Mouse (Mus musculus) embryonic facial prominence, embryonic 10.5 days (tissue): Measurements from ENCODE around the gene Pqbp1. TPM values are rescaled to one million over a fixed set of nuclear protein-coding genes. Genes with fewer than 3 reads are reported as not detected.
A peak's percentile ranks its signal among the peaks of the same experiment; 100 is the strongest.

Source experiments
- DNase-seq: peaks from one replicate; pipeline ENCODE4 v3.0.0-alpha.2; 2017; ENCODE audit warnings: low spot score
- H3K27ac ChIP-seq: fragments of 300-500 bp; sonication (generic); replicated peaks from 2 replicates; pipeline ENCODE4 v1.5.1; 2016; ENCODE audit warnings: mild to moderate bottlenecking
- H3K27me3 ChIP-seq: fragments of 300-500 bp; sonication (generic); replicated peaks from 2 replicates; pipeline ENCODE4 v1.6.1; 2016; ENCODE audit warnings: low read depth, mild to moderate bottlenecking; ENCODE audit not compliant: poor library complexity, severe bottlenecking
- H3K36me3 ChIP-seq: fragments of 300-500 bp; sonication (generic); replicated peaks from 2 replicates; pipeline ENCODE4 v1.6.1; 2016; ENCODE audit warnings: mild to moderate bottlenecking, moderate library complexity
- H3K4me1 ChIP-seq: fragments of 300-500 bp; sonication (generic); 2 replicates; pipeline ENCODE4 v1.6.1; 2016
- H3K4me3 ChIP-seq: fragments of 300-500 bp; sonication (generic); 2 replicates; pipeline ENCODE4 v1.5.1; 2016; ENCODE audit warnings: mild to moderate bottlenecking, moderate library complexity
- H3K9me3 ChIP-seq: fragments of 300-500 bp; sonication (generic); 2 replicates; pipeline ENCODE4 v1.6.1; 2016; ENCODE audit warnings: mild to moderate bottlenecking
- WGBS: fragments of 180-500 bp; shearing (Covaris S2); methylation state at CpG from one replicate; pipeline ENCODE4 v1.1.7; 2016; 5-methylcytosine and 5-hydroxymethylcytosine counted together
- polyA plus RNA-seq: library from polyadenylated mRNA; unstranded; fragments of >200 nt; fragmentation: Nextera tagmentation; extraction: Ambion mirVana; gene quantifications from 2 replicates; pipeline ENCODE4 v1.2.1, GENCODE M21; 2016

Gene Pqbp1
- polyA plus RNA-seq, 1 experiment from 2014 or later = 132 TPM

GRCm38 (mm10) chrX:7869826-7870225, 29.2 kb downstream of the Pqbp1 start:
- no peak overlapping the region for H3K27ac ChIP-seq
- no peaks in the 10 kb centered on the region for H3K4me1 ChIP-seq
- DNase-seq = no peak
- peaks cover 50% of the 10 kb centered on the region for H3K36me3 ChIP-seq
- H3K27me3 ChIP-seq = no peaks in the 10 kb centered on the region
- 45% methylated on average over 3 of the region's 3 CpGs for WGBS
- H3K9me3 ChIP-seq = peaks cover 5% of the 10 kb centered on the region
- H3K4me3 ChIP-seq = no peak overlapping the region

- DNase-seq = no peak
- Histone ChIP-seq H3K9me3 (peaks cover 3% of the 10 kb centered on the region), H3K4me1 (no peaks in the 10 kb centered on the region), H3K4me3 (no peak overlapping the region), H3K27me3 (no peaks in the 10 kb centered on the region), H3K36me3 (peaks cover 38% of the 10 kb centered on the region), H3K27ac (no peak overlapping the region)
- WGBS = 39% methylated on average over 2 of the region's 2 CpGs
Measured at GRCm38 (mm10) chrX:7868506-7868905, 30.6 kb downstream of the Pqbp1 start.

DNA sequence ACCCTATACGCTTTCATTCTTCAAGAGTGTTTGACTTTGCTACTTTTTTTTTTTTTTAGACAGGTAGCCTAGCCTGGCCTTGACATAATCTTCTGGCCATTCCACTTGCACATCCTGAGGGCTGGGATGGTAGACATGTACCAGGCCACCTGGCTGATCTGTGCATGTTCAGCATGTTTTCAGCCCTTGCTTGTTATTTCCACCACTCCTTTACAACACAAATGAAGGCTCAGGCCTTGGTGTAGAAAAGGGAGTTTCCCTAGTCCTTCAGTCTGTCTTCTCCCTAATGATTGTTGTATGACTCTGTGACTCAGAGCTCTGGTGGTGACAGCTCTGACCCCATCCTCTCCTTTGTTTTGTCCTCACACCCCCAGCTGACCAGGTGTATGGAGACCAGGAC, 31.9 kb downstream of the Pqbp1 start:
- Histone ChIP-seq H3K27me3 (no peaks in the 10 kb centered on the region), H3K9me3 (no peaks in the 10 kb centered on the region), H3K4me3 (no peak overlapping the region), H3K36me3 (peaks cover 24% of the 10 kb centered on the region), H3K27ac (no peak overlapping the region), H3K4me1 (no peaks in the 10 kb centered on the region)
- 92% methylated on average over 1 of the region's 1 CpGs for WGBS
- no peak for DNase-seq

- 72% methylated on average over 2 of the region's 2 CpGs for WGBS
- Histone ChIP-seq H3K36me3 (peaks cover 16% of the 10 kb centered on the region), H3K4me3 (no peak overlapping the region), H3K27ac (no peak overlapping the region), H3K9me3 (no peaks in the 10 kb centered on the region), H3K4me1 (no peaks in the 10 kb centered on the region), H3K27me3 (no peaks in the 10 kb centered on the region)
- DNase-seq = no peak
Measured at GRCm38 (mm10) chrX:7865786-7866185, 33.3 kb downstream of the Pqbp1 start.

GRCm38 (mm10) chrX:7865343-7865742, 33.7 kb downstream of the Pqbp1 start:
- Histone ChIP-seq H3K36me3 (peaks cover 19% of the 10 kb centered on the region), H3K27me3 (no peaks in the 10 kb centered on the region), H3K4me1 (no peaks in the 10 kb centered on the region), H3K4me3 (no peak overlapping the region), H3K27ac (no peak overlapping the region), H3K9me3 (no peaks in the 10 kb centered on the region)
- DNase-seq = no peak
- 76% methylated on average over 2 of the region's 2 CpGs for WGBS

DNA sequence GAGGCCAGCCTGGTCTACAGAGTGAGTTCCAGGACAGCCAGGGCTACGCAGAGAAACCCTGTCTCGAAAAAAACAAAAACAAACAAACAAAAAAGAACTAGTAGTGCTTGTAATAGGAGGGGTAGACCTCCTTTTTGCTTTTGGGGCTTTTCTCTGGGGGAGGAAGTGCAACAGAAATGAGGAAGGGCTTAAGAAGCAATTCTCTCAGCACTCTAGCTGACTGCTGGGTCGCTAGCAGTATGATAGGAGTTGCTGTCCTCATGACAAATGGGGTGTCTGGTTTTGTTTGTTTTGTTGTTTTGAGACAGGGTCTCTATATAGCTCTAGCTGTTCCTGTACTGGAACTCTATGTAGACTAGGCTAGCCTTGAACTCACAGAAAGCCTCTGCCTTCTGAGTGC, 34.5 kb downstream of the Pqbp1 start:
- 86% methylated on average over 3 of the region's 3 CpGs for WGBS

DNA sequence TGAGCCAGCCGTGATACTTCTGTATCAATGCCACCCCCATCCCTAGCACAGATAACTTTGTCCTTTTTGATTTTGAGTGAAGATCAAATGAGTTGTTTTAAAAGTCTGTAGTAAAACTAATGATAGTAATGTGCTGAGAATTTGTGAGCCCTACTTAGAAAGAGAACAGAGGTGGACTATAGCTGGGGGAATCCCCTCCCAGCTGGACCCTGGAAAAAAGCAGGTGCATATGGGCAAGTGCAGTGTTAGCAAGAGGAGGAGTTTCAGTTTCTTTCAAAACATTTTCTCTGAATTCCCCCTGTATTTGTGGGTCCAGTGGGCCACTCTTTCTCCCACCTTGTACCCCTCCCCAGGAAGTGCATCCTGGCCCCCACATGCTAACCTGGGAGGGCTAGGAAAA, 35.9 kb downstream of the Pqbp1 start:
- no peaks in the 10 kb centered on the region for H3K9me3 ChIP-seq
- H3K4me1 ChIP-seq = no peaks in the 10 kb centered on the region
- no peak for DNase-seq
- no peak overlapping the region for H3K27ac ChIP-seq
- H3K27me3 ChIP-seq = no peaks in the 10 kb centered on the region
- H3K4me3 ChIP-seq = no peak overlapping the region
- WGBS = 83% methylated on average over 1 of the region's 1 CpGs
- H3K36me3 ChIP-seq = peaks cover 32% of the 10 kb centered on the region

More for the DNA sequence above, 34.5 kb downstream of the Pqbp1 start:
- no peaks in the 10 kb centered on the region for H3K4me1 ChIP-seq
- no peak overlapping the region for H3K4me3 ChIP-seq
- DNase-seq = no peak
- no peaks in the 10 kb centered on the region for H3K27me3 ChIP-seq
- peaks cover 24% of the 10 kb centered on the region for H3K36me3 ChIP-seq
- H3K9me3 ChIP-seq = no peaks in the 10 kb centered on the region
- no peak overlapping the region for H3K27ac ChIP-seq

- H3K27me3 ChIP-seq = no peaks in the 10 kb centered on the region
- H3K4me3 ChIP-seq = no peak overlapping the region
- H3K36me3 ChIP-seq = peaks cover 36% of the 10 kb centered on the region
- no peaks in the 10 kb centered on the region for H3K9me3 ChIP-seq
- DNase-seq = no peak
- WGBS = 90% methylated on average over 3 of the region's 3 CpGs
- H3K27ac ChIP-seq = no peak overlapping the region
- H3K4me1 ChIP-seq = no peaks in the 10 kb centered on the region
Measured at GRCm38 (mm10) chrX:7859191-7859753, 39.8 kb downstream of the Pqbp1 start.

- no peaks in the 10 kb centered on the region for H3K4me1 ChIP-seq
- WGBS = 48% methylated on average over 2 of the region's 2 CpGs
- no peaks in the 10 kb centered on the region for H3K27me3 ChIP-seq
- no peaks in the 10 kb centered on the region for H3K9me3 ChIP-seq
- peak; percentile 19 for DNase-seq
- no peak overlapping the region for H3K27ac ChIP-seq
- H3K36me3 ChIP-seq = peaks cover 50% of the 10 kb centered on the region
- H3K4me3 ChIP-seq = no peak overlapping the region
Measured at GRCm38 (mm10) chrX:7854578-7854977, 44.5 kb downstream of the Pqbp1 start.

DNA sequence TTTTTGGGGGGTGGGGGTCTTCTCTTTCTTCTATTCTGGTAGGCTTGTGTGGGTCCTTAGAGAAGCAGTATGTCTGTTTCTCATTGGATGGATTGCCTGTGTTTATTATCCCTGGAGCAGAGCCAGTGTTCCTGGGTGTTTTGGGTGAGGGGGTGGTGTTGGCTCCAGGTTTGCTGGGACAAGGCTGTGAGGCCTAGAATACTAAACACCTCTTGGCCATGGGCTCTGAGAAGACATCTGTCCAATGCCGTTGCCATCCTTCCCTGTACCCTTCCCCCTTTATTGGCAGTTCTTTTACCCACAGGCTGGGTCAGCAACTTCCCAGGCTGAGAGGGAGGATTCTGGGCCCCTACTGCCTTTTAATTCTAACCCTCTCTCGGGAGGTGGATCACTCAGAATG, 51.2 kb downstream of the Pqbp1 start:
- no peak overlapping the region for H3K4me3 ChIP-seq
- no peaks in the 10 kb centered on the region for H3K27me3 ChIP-seq
- peaks cover 10% of the 10 kb centered on the region; the same call in 1 of the 2 replicates for H3K4me1 ChIP-seq
- H3K36me3 ChIP-seq = peaks cover 24% of the 10 kb centered on the region
- no peak overlapping the region for H3K27ac ChIP-seq
- no peaks in the 10 kb centered on the region for H3K9me3 ChIP-seq
- no peak for DNase-seq
- WGBS = 86% methylated on average over 2 of the region's 2 CpGs

Other genes starting within 250 kb of the Pqbp1 start
- 4.1 and 4.2 TPM in 2 replicates for gene Prickle3, start 242.0 kb downstream of the Pqbp1 start, polyA plus RNA-seq
- 49.7 TPM in 2 replicates for gene Plp2, start 227.9 kb downstream of the Pqbp1 start, polyA plus RNA-seq
- 0.09 TPM in 1 of 2 replicates, not detected in the other for gene Magix, start 218.0 kb downstream of the Pqbp1 start, polyA plus RNA-seq
- 40.2 and 40.3 TPM in 2 replicates for gene Gpkow, start 202.1 kb downstream of the Pqbp1 start, polyA plus RNA-seq
- gene Wdr45, start 184.9 kb downstream of the Pqbp1 start, polyA plus RNA-seq = 22.5 and 23.8 TPM in 2 replicates
- gene Gm45208, start 177.0 kb downstream of the Pqbp1 start, polyA plus RNA-seq = 0.36 and 0.61 TPM in 2 replicates
- gene Praf2, start 170.8 kb downstream of the Pqbp1 start, polyA plus RNA-seq = 73.0 and 73.6 TPM in 2 replicates
- gene Ccdc120, start 148.4 kb downstream of the Pqbp1 start, polyA plus RNA-seq = 20.3 and 22.1 TPM in 2 replicates
- gene Tfe3, start 136.7 kb downstream of the Pqbp1 start, polyA plus RNA-seq = 26.8 and 28.3 TPM in 2 replicates
- gene Gripap1, start 109.5 kb downstream of the Pqbp1 start, polyA plus RNA-seq = 42.5 and 45.3 TPM in 2 replicates
- 1.4 and 2.2 TPM in 2 replicates for gene Kcnd1, start 77.0 kb downstream of the Pqbp1 start, polyA plus RNA-seq
- 42.2 and 43.4 TPM in 2 replicates for gene Otud5, start 57.9 kb downstream of the Pqbp1 start, polyA plus RNA-seq
- gene Pim2, start 21.0 kb downstream of the Pqbp1 start, polyA plus RNA-seq = 7.3 and 7.6 TPM in 2 replicates
- gene Slc35a2, start 15.2 kb downstream of the Pqbp1 start, polyA plus RNA-seq = 23.4 and 25.7 TPM in 2 replicates
- 174 and 178 TPM in 2 replicates for gene Timm17b, start 88 bp upstream of the Pqbp1 start, polyA plus RNA-seq
- gene Gm10491, start 8.6 kb upstream of the Pqbp1 start, polyA plus RNA-seq = not detected in 2 replicates
- 0.51 TPM in 1 of 2 replicates, not detected in the other for gene Gm10490, start 10.3 kb upstream of the Pqbp1 start, polyA plus RNA-seq
- gene Pcsk1n, start 20.6 kb upstream of the Pqbp1 start, polyA plus RNA-seq = 3.0 and 4.5 TPM in 2 replicates
- 0.28 TPM in 1 of 2 replicates, not detected in the other for gene Eras, start 29.3 kb upstream of the Pqbp1 start, polyA plus RNA-seq
- gene Hdac6, start 48.6 kb upstream of the Pqbp1 start, polyA plus RNA-seq = 55.7 and 58.4 TPM in 2 replicates
- 5.2 and 5.6 TPM in 2 replicates for gene Gata1, start 78.8 kb upstream of the Pqbp1 start, polyA plus RNA-seq
- gene Glod5, start 119.2 kb upstream of the Pqbp1 start, polyA plus RNA-seq = not detected in 2 replicates
- 97.6 and 102 TPM in 2 replicates for gene Suv39h1, start 175.5 kb upstream of the Pqbp1 start, polyA plus RNA-seq
- 0.14 and 0.18 TPM in 2 replicates for gene Was, start 191.2 kb upstream of the Pqbp1 start, polyA plus RNA-seq
- 19.7 and 19.8 TPM in 2 replicates for gene Wdr13, start 233.6 kb upstream of the Pqbp1 start, polyA plus RNA-seq
- 424 and 444 TPM in 2 replicates for gene Rbm3, start 246.6 kb upstream of the Pqbp1 start, polyA plus RNA-seq